Mouse (Mus musculus): ENCODE measurements at regions not wholly inside any gene's neighbourhood (a gene's known extent, or its start where the extent isn't known, plus 50 kb on each side); places are given as distances from the start of the nearest gene placed in this dataset.

DNA sequence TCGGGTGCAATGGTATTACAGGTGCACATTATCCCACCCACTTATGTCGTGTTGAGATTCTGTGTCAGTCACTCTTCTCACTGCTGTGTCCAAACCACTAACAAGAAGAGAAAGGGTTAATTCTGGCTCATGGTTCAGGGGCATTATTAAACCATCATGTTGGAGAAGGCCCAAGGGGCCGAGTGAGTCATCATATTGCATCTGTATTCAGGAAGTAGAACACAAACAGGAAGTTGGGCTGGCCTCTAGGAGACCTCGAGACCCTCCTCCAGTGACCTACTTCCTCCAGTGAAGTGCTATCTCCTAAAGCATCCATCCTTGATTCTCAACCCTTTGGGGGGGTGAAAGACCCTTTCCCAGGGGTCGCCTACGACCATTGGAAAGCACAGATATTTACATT, 154.8 kb upstream of the Mki67 start:
- TF ChIP-seq GATA1 (IDR thresholded peaks at IDR 0.05; ENCODE audit: low read length) = no peak
- TF ChIP-seq TAL1 (IDR thresholded peaks at IDR 0.05; ENCODE audit: low read length) = no peak
